Mouse (Mus musculus) spleen, adult 12 weeks (tissue): Measurements from ENCODE around the gene Draxin.
A peak's percentile ranks its signal among the peaks of the same experiment; 100 is the strongest.
"Not testable (repeated sequence)": the region's sequence is repeated elsewhere in the genome, so short reads cannot be mapped to it uniquely, and the experiment has no call there.

ENCODE experiments used
- DNase-seq: peaks from one replicate; pipeline ENCODE4 v3.0.0; 2022; ENCODE audit warnings: low spot score

Draxin gene

DNA sequence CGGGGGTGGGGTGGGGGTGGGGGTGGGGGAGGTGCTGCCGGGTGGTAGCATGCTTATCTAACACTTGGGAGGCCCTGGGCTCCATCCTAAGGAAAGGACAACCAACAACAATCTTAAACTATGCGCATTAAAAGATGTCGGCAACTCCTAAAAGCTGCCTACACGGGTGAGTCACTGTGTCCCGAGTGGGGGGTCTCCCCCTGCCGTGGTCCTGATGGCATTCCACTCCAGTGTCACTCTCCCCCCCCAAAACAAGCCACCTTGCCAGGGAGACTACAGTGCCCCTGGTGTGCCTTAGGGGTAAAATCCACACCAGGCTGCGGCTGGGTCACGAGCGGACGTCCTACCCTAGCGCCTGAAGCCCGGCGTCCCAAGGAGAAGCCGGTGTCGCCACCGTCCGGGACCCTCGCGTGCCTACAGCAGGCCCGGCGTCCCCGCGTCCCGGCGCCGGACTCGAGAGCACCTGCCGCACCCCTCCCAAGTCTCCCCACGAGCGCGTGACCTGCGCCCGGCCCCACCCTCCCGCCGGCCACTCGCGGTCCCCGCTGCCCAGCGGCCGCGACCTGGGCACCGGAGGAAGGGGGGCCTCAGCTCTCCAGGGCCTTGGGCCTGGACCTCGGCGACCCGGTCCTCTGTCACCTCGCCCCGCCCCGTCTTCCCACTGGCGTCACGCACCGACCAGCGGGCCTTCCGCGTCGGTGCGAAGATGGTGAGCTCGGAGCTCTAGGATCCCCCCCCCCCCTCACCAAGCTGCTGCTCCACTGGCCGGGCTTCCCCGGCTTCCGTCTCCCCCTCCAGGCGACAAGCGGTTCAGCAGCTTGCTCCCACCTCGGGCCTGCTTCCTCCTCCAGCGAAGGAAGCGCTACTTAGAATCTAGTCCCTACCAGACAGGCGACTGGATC lies 21.0 kb upstream of the Draxin start, which contains the start of gene Fbxo6:
TSS of gene Fbxo6 (minus strand) at position 874 of the 902 bp plus-strand sequence.
- peak; percentile 59 for DNase-seq

DNA sequence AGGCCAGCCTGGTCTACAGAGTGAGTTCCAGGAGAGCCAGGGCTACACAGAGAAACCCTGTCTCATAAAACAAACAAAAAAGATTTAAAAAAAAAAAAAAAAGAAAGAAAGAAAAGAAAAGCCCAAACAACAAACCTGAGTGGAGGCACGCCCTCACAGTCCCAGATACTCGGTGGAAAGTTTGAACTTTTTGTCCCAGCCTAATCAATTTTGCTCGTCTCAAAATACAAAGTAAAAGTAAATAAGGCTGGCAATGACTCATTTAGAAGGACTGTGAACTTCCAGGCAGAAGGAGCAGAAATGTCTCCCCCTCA lies 20.4 kb upstream of the Draxin start:
- DNase-seq: no peak

DNA sequence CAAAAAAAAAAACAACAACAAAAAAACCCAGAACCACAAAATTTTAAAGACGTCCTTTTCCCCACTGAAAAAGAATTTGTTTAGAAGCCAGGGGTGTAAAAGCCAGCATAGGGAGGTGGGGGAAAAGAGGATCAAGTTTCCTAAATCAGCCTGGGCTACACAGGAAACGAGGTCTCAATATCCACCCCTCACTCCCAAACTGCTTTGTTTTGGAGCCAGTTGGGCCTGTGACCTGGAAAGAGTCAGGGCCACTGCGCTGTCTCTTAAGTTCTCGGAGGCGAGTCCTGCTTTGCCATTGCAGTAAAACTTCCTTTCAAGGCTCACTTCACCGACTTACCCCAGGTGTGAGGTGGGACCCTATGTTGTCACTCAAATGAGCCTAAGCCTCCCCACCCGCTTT lies 19.7 kb upstream of the Draxin start:
- no peak for DNase-seq

DNA sequence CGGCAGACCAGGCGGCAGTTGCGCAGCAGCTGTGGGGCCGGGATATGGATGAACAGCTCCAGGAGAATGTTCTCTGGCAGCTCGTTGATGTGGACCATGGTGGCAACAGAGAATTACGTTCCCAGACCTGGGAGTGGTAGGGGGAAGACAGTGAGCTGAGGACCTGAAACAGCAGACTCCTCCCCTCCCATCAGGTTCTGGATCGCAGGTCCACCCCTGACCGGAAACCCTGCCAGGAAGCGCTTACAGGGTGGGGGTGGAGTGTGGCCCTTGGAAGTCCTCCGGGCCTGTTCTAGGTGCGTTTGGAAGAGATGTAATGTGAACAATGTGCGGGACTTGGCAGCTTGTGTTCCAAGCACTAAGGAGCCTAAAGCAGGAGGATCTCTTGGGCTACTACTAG lies 19.0 kb upstream of the Draxin start:
- DNase-seq: no peak

DNA sequence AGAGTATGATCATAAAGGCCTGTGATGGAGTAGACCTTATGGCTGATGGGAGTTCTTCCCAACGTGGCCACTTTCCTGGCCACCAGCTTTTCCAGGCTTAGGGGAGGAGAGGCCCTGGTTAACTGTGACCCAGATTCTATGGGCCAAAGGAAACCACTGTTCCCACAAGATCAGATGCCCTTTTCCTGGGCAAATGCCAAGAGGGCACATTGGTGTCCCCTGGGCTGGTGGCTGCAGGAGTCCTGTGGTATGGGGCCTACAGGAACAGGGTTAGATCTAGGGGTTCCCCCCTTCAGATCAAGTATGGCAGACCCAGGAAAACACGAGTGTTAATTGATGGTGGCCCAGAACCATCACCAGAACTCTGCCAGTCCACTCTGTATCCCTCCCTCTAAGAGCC lies 17.2 kb upstream of the Draxin start:
- DNase-seq: no peak

DNA sequence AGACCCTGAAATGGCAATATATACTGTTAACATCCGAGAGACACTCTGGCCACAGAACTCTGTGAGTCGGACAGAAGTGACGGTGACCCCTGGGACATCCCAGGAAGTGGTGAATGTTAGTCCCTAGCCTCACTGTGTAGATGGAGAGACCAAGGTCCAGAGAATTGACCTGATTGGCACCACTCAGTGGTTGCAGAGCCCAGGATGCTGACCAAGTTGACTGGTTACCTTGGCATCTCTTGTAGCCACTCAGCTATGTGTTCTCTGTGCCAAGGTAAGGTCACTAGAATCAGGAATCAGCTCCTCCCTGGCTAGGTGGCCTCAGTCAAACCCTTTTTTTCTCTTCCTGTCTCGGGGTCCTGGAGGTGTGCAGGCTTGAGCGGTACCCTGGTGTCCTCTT lies 13.2 kb upstream of the Draxin start:
- no peak for DNase-seq

DNA sequence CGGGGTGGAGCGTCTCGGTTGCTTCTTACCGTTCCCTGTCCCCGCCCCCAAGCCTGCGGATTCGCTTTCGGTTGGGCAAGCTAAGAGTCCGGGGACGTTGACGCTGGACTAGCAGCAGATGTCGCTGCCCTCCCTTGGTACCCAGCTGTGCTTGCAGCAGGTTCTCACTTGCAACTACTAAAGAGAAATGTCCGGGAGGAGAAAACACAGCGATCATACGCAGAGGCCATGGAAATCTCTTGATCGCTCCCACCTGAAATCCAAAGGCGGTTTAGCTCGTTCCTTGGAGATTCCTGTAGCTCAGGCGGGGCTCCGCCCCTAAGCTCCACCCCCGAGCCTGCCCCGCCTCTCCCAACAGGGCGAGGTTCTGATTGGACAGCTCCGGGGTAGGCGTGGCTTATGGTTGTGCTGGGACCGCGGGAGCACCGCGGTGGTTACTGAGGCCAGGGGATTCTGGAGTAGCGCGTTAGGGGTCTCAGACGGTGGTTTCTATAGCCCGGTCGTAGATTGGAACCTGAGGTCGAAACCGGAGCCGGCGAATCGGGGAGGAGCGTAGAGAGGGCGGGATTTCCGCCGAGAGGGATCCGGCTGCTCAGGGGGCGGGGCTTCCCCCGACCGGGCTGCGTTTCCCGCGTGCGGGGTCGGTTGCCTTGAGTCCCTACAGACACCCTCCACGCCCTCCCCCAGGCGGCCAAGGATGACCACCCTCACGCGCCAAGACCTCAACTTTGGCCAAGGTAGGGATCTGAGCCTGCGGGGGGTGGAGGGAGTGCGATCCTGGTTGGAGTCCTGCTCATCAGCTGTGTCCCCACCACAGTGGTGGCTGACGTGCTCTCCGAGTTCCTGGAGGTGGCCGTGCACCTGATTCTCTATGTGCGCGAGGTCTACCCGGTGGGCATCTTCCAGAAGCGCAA lies 9.9 kb upstream of the Draxin start:
- DNase-seq: peak; percentile 95

DNA sequence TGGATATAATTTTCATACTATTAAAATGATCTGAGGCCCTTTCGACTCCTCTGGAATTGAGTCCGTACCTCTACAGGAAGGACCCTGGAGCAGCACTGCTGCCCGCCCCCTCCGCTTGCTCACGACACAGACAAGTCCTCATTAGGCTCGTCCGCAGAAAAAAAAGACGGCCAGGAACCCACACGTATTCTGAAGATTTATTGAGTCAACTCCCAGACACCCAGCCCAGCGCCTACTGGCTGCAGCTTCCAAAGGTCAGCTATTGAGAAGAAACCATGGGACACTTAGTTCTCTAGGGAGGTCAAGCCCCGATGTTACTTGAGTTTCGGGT lies 9.2 kb upstream of the Draxin start:
- no peak for DNase-seq

DNA sequence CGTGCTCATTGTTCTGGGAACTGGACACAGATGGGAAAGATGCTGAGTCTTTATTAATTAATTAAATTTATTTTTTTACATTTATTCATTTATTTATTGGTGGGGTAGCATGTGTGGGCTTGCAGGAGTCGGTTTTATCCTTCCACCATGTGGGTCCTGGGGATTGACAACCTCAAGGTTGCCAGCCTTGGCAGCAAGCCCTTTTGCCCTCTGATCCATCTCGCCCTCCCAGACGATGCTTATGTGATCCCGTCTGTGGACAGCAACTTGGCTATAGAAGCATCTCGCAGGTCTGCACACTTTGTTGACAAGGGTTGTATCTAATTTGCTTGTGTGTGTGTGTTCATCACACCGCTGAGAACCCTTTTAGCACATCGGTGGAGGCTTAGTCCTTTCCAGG lies 7.0 kb upstream of the Draxin start:
- no peak for DNase-seq

DNA sequence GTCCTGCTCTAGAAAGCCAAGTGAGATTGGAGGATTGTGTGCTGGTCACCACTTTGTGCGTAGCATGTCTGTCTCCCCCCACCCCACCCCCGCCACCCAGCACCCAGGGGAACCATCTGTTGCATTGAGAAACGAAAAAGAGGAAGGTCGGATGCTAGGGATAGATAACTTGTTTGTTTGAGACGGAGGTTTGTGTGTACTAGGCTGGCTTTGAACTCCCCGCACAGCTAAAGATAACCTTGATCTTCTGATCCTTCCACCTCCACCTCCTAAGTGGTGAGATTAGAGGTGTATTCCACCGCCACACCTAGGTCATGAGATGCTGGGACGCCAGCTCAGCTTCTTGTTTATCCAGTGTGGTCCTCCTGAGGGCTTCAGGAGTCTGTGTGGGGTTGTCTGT lies 4.5 kb upstream of the Draxin start:
- no peak for DNase-seq

DNA sequence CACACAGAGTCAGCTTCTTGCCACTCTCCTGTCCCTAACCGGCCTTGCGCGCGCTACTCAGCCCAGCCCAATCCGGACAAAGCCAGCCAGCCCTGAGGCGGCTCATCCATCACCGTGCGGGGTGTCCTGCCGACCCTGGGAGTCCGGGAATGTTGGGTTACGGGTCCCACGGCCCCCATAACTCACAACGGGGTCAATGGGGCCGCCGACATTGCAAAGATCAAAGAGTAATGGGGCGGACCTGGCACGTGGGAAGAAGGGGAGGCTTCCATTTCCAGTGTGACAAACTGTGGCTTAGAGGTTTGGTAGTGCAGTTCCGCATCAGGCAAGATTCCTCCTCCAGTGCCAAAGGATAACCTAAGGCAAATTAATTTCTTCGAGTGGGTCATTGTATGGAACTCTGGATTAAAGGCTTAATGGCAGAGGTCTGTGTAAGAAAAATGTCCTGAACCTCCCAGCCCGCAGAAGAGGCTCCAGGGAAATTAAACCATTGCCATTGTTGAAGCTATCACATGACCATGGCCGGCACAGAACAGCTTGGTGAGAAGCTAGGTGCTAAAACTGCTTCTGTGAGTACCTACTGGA lies 1.1 kb upstream of the Draxin start:
- no peak for DNase-seq

DNA sequence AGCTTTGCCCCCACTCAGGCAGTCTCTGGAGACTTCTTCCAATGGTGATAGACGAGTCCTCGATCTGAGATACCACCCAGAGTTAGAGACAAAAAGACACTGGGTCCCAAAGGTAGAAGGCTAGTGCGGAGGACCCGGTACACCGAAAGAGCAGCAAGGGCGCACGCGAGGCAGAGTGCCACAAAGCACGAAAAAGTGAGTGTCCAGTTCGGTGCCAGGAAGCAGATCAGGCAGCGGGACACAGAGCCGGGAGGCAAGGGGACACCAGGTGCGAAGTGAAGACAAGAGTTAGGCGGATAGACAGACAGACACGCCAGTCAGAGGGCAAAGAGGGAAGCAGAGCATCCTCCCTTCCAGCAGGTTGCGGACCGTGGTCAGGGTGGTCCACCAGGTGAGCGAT lies 365 bp downstream of the Draxin start, which contains the start of gene Mad2l2:
TSS of gene Mad2l2 (plus strand) at position 252 of the 400 bp plus-strand sequence.
- DNase-seq: no peak

DNA sequence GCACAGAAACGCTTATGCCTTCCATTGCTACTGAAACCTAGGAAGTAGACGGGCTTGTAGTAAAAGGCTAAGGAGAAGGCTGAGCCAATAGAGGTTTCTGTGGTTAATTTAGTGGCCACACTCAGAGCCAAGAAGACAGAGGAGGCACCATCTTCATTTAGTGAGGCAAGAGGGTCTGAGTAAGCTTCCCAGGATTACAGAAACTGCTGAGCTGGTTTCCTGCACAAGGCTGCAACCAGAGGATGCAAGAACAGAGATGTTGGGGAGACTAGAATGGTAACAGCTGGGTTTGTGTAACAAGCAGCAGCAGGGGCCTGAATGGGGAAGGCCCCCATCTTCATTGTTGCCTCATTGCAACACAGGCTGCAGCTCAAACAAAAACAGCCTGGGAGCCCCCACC lies 1.8 kb downstream of the Draxin start:
- no peak for DNase-seq

DNA sequence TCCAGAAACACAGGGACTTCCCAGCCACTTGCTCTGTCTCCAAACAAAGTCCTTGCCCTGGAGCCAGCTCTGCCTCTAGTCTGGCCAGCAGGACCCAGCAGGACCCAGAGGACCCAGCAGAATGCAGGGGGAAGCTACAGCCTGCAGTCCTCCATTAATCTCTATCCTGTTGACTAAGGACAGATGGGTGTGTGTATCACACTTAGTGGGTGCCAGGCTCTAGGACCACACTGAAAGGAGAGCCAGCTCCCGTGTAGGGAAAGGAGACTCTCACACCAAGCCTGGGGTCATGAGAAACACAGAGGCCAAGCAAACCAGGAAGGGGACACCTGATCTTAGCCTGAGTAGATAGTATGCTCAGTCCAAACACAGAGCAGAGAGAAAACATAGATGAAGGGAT lies 2.3 kb downstream of the Draxin start:
- no peak for DNase-seq

DNA sequence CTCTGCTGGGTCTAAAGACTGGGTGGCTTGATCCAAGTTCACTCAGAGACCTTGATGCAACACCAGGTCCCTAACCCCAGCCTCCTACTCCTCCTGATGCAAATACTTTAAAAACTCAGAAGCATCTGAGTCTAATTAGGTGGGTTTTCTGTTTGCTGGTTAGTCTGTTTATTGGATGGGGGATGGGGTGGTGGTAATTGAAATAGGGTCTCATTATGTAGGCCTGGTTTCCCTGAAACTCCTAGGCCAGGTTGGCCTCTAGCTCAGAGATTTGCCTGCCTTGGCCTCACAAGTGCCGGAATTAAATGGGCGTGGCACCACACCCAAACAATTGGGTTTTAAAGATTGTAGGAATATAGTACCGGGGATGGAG lies 7.8 kb downstream of the Draxin start:
- DNase-seq: no peak

DNA sequence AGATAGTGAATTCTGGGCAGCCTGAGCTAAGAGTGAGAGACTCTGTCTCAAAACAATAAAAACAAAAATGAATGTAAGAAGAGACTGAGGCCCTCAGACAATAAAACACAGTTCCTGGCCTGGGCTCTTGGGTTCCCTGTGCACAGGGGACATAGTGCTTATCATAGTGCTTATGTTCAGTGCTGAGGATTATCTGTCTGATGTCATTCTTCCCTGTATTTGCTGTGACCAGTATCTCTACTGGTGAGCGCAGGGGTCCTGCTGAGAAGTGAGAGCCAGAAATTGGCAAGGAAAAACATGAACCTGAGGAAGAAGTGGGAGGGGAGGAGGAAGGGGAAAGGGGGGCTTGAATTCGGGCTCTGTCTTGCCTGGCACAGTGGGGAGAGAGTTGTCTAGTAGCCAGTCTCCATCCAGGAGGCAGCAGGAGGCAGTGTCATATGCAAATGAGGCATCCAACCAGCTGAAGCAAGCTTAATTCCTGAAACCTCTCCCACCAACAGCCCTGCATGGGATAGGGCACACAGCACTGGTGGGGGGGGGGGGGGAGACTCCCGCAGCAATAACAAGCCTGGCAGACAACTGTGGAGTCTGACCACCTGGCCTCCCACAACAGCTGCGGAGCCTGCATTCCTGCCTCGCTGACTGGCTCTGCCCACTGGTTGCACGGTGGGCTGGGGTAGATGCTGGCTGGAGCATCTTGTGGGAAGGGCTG lies 8.4 kb downstream of the Draxin start:
- no peak for DNase-seq

DNA sequence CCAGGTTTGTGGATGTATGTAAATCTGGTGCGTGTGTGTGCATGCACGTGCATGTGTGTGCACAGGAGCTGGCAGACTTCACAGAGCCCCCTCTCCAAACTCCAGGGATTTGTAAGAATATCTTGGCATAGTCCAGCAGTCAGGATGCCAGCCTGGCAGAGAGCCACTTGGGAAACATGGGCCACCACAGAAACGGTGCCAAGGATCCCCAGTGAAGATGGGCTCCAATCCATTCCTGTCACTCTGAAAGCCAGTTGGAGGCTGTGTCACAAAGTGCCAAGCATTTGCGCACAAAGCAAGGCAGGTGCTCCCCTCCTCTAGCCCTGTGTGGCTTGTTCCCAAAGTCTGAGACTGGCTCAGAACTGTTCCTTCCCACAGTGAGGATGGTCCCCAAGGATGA lies 9.1 kb downstream of the Draxin start:
- no peak for DNase-seq

DNA sequence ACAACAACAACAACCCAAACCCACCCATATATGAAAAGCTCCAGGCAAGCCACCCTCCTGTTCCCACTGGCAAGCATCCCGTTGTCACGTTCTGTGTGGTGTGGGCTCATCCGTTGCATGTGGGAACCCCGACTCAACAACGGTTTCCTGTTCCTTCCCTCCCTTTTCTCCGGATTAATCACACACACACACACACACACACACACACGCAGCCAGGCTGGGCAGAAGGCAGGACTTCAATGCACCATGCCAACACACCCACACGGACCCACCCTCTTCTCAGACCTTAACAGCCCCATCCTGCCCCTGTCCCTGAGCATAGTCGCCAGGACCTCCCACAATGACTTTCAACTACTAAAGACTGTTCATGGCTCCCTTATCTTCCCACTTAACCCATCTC lies 9.9 kb downstream of the Draxin start:
- DNase-seq: no peak

DNA sequence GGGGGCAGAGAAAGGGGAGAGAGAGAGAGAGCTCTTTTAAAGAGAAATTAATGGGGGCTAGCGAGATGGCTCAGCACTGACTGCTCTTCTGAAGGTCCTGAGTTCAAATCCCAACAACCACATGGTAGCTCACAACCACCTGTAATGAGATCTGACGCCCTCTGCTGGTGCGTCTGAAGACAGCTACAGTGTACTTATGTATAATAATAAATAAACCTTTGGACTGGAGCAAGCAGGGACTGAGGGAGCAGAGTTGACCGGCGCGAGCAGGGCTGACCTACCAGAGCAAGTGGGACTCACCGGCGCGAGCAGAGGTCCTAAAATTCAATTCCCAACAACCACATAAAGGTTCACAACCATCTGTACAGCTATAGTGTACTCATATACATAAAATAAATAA lies 10.9 kb downstream of the Draxin start:
- DNase-seq: not testable (repeated sequence)

DNA sequence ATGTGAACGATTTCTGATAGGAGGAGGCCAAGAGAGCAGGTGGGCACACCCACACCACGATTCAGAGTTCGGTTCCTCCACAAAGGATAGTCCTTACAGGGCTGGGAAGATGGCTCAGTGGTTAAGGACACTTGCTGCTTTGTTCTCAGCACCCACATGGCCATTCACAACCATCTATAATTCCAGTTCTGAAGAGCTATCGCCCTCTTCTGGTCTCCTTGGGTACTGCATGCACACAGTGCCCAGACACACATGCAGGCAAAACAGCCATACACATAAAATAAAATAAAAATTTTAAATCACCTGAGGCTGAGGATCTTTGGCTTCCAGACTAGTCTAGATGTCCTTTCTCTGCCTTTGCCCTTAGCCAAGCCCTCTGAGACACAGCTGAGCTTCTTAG lies 13.1 kb downstream of the Draxin start:
- no peak for DNase-seq

DNA sequence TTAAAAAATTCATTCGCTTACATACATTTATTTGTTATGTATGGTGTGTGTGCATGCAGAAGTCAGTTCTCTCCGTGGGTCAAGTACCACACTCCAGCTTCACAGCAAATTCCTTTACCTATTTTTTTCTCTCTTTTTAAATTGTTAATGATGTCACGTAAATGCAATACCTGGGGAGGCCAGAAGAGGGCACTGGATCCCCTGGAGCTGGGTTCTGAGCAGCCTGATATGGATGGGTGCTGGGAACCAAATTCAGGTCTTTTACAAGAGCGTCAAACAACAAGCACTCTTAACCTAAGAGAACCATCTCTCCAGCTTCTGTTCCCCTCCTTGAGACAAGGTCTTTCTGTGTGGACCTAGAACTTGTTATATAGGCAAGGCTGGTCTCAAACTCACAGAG lies 13.8 kb downstream of the Draxin start:
- DNase-seq: no peak

DNA sequence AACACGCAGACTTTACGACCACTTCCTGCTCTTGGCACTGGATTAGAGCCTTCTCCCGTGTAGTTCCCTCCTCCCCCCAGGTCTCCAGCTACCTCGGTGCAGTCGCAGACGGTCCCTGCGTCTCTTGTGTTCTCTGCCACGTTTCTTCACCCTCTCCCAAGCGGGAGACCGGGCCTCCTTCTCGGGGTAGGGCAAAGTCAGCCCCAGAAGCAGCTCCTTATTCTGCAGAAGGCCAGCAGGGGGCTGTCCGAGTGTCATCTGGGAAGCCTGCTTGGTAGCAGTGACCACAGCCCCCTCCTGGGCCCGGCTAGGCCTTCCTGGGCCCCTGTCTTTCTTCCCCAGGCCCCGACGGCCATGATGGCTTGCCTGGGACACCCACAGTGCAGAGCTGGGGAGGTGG lies 15.0 kb downstream of the Draxin start:
- DNase-seq: no peak
